Mouse (Mus musculus) thymus, postnatal 25 days (tissue): Measurements from ENCODE around the gene Nudcd2.
"Not testable (repeated sequence)": the region's sequence is repeated elsewhere in the genome, so short reads cannot be mapped to it uniquely, and the experiment has no call there.

ENCODE experiments used
- DNase-seq: peaks from one replicate; pipeline ENCODE4 v3.0.0; 2022

The Nudcd2 gene

DNA sequence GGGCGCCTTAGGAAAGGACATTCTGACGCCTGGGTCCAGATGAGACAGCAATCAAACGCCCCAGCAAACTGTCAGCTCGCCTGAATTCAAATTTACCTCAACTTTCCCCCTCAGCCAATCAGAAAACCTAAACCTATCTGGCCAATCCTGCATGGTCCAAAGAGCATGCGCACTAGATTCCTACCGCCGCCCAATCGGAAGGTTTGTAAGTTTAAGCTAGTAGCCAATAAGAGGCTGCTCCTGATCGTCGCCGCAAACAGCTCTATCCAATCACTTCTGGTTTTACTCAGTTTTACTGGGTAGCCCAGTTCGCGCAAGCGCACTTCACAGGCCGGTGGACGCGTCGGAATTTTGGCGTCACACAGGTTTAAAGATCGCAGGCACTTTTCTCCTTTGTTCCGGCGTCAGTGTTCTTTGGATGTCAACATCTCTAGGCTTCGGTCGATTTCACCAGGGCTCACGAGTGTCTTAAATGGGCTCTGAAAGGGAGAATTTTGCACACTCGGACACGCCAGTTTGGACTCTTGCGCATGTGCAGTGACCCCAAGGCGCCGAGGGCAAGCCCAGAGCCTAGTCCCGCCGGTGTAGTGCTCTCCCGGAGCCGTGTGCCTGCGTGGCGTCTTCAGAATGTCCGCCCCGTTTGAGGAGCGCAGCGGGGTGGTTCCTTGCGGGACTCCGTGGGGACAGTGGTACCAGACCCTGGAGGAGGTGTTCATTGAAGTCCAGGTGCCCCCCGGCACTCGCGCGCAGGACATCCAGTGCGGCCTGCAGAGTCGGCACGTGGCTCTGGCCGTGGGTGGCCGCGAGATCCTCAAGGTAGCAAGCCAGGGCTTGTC is at the start of gene Nudcd2, which contains the start of gene Hmmr:
Gene Nudcd2 (plus strand): TSS at position 329 of the 836 bp plus-strand sequence.
Gene Hmmr (minus strand): TSS at position 84 of the 836 bp plus-strand sequence.
- peak; percentile 91 for DNase-seq

DNA sequence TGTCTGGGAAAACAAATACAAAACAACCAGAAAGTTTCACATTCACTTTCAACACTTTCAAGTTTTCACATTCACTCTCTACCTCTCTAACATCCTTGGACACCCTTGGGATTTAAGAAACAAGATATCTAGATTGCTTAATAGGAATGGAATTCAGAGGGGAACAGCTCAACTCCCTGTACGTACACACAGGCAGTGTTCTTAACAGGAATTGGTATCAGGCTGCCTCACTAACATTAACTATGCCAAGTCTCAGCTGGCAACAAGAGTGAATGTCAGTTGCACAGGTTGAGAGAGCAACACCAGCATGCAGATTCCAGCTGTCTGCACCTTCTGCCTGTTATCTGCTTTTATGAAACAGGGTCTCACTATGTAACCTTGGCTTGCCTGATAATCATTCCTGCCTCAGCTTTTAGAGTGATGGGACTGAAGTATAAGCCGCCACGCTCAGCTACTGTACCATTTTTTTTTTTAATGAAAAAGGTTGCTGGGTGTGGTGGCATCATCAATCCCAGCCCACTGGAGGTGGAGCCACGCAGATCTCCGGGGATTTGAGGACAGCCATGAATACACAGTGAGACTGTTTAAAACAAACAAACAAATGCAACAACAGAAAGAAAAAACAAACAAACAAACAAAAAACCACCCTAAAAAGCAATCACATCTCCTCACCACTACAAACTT is 42.9 kb upstream of the Nudcd2 start:
- no peak for DNase-seq

DNA sequence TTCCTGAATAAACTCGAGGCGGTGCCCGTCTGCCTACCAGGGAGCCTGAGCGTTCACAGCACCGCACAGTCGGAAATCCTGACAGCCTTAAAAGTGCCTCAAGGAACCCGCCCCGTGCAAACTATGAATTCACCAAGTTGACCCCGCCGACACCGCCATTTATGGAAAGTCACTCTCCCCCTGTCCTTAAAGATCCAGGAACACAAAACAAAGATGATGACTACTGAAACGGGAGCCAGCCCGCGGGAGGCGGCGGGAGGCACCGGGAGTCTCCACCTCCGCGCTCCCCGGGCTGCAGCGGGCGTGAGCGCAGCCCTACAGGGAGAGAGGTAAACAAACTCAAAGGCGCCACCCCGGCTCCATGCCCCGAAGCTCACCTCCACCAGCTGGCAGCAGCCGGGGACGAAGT is 41.4 kb upstream of the Nudcd2 start:
- DNase-seq = no peak

DNA sequence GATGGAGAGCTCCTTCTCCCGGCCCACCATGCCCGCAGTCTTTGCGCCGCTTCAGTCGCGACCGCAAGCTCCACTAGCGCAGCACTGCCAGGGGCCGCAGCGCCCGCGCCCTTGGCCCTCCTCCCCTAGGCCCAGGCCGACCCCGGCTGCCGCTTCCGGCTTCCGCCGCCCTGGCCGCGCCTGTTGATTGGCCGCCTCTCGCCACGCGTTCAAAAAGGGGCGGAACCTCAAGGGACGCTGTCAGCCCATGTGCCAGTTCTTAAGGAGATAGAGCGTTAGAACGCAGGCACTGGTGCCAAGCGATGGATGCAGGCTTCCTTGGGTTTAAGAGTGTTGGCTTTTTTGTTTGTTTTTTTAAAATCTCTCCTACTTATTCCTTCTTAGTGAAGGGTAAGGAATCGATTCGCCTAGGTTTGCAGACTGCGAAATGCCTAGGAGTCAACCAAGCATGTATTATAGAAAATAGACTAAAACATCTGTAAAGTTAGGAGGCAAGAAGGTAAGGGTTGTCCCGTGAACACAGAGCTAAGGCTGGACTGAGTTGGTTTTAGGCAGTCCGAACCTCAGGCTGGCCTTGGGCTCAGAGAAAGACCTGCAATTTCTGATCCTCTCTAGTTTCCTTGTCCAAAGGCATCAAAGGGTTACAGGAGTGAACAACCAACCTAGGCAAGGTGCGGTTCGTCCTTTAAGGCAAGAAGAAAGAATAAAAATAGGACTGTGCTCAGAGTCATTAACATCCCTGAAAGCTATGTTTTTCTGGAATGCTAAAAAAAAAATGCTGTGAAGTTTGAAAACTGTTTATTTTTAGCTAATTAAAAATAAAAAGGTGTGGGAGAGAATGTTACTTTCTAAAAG is 40.7 kb upstream of the Nudcd2 start:
- peak; percentile 96 for DNase-seq

DNA sequence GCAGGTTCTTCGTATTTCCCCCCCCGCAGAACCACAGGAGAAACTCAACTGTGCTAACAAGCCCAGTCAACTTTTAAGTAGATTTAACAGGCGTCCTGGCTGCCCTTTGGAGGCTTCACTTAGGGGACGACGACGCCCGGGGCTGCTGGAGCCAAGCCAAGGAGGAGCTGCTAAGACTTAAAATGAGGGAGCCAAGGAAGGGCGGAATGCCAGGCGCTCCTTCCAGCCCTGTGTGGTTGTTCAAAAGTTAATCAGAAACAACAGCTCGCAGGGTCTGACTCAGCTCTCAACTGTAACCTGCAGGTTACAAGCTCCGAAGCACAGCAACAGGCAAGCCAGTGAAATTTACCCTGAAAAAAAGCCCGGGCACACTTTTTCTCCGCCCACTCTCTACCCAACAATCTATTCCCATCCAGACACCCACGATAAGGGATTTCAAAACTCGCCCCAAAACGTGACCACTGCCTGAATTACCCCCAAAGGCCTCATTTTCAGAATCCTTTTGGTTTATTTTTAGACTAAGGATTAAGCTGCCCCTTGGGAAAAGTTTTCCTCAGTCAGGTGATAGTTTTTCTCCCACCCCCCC is 40.0 kb upstream of the Nudcd2 start:
- DNase-seq = peak; percentile 52

DNA sequence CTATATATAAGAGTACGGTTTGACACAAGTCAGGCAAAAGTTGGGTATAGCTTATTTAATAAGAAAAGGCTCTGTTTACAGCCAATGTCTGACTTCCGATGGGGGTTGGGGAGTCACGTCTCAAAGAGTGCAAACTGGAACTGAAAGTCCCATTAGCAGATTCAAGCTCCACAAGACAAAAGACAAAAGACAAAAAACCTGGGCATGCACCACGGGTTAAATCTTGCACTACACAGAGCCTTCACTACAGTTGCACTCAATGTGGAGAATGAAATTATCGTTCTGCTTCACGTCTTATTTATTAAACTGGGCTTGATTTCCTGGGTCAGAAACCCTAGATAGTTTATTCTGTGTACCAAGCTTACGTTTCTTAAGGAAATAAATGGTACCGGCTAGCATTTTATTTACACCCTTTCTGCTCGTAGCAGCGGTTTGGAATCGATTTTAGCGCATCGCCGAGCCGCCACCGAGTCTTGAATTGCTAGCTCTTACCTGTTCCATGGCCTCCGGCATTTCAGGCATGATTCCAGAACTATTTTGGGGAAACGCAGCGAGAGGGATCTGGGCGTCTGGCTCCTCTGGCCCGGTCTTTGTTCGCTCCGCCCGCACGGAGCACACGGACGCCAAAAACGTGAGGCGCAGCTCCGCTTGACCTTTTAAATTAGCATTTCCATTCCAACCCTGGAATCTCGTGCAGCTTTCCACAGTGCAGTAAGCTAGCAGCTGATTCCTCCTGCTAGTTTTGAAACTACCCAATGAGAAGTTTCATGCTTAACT is 39.0 kb upstream of the Nudcd2 start:
- DNase-seq = peak; percentile 69

DNA sequence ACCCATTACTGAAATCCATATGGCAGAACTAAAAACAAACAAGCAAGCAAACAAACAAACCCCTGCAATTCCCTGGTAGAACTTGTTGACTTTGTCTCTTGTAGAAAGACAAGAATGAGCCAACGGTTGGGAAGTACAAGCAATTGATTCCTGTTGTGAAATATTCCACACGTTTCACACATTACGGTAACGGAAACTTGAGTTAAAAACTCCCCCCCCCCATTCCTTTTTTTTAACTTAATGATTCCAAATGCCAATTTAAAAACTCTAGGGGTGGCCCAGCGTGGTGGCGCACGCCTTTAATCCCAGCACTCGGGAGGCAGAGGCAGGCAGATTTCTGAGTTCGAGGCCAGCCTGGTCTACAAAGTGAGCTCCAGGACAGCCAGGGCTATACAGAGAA is 38.4 kb upstream of the Nudcd2 start, which contains the start of gene Mat2b:
Gene Mat2b (minus strand): TSS at position 101 of the 400 bp plus-strand sequence.
- no peak for DNase-seq

DNA sequence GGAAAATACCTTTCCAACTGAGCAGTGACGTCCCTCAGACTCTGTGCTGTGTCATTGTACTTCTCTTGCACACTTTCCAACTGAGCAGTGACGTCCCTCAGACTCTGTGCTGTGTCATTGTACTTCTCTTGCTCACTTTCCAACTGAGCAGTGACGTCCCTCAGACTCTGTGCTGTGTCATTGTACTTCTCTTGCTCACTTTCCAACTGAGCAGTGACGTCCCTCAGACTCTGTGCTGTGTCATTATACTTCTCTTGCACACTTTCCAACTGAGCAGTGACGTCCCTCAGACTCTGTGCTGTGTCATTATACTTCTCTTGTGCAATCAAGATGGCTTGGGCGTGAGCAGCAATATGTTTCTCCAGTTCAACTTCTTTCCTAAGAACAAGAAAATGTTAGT is 23.6 kb upstream of the Nudcd2 start:
- not testable (repeated sequence) for DNase-seq

DNA sequence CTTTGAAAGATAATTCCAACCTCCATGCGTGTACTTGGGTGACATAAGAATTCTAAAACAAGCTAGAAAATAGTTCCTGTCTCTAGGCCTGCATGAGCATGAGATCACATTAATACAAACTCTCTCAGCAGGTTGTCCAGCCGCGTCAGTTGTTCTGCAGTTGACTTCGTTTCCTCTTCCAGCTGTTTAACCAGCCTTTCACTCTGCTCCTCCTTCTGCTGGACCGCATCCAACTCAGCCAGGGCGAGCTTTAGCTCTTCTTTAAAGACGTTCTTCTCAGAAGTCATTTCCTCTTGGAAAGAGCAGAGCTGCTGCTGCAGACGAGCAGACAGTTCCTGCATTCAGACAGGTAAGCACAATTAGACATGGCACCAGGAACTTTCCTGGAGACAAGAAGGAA is 19.6 kb upstream of the Nudcd2 start:
- no peak for DNase-seq

DNA sequence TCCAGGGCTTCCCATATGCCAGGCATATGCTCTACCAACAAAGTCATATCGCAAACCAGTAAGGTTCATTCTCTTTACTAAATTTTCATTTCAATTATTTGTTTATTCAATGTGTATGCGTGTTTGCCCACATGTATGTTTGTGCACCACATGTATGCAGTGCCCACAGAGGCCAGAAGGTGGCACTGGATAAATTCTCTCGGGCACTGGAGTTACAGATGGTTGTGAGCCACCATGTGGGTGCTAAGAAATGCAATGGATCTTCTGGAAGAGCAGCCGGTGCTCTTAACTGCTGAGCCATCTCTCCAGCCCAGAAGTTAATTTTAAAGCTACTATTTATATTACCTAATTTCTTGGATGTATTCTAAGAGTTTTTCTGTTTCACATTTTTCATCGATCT is 17.9 kb upstream of the Nudcd2 start:
- no peak for DNase-seq

DNA sequence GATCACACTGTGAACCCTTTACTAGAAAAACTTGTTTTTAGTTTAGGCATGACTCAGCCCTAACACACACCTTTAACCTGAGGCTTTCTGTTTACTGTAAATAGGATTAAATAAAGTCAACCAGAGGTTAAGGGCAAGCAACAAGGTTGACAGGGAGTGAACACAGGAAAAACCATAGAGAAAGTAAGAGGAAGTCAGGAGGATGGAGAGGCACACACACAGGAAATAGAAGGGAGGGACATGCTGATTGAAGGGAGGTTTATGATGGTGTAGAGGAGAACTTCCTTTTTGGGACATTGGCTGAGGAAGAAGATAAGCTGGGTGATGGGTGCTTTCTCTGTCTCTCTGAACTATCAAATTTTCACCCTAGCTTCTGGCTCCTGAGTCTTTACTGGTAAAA is 15.1 kb upstream of the Nudcd2 start:
- DNase-seq = no peak

DNA sequence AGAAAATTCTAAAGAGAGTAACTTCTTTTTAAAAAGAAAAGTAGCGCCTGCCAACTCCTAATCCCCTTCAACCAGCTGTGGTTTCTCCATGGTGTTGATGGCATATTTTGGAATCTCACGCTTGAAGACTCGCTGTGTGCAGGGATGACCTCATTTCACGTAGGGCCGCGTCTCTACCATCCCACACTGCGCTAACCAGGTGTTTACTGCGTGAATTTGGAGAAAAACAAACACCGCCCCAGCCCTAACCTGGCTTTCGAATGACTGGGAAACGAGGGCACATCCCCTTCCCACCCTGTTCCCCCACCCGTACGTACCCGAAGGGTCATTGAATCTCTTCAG is 499 bp upstream of the Nudcd2 start:
- no peak for DNase-seq

DNA sequence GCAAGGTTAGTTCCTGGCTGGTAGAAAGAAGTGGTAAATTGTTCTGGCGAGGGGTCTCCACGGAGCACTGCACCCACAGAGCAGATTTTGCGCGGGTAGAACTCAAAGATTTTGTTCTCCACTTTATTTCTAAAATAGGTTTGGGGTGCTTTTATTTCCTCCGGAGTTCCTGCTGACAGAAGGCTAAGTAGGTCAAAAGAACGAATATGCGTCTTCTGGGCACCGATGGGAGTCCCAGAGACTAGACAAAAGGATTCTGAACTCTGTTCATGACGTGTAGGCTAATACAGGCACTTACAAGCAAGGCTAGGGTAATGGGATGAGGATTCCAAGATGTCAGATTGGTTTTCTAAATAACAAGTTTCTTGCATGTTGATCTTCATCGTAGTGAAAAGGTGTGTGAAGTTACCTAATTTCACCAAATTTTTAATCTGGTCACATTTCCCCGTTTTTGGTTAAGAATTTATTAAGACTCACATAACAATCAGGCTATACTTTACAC is 835 bp downstream of the Nudcd2 start:
- DNase-seq = no peak

DNA sequence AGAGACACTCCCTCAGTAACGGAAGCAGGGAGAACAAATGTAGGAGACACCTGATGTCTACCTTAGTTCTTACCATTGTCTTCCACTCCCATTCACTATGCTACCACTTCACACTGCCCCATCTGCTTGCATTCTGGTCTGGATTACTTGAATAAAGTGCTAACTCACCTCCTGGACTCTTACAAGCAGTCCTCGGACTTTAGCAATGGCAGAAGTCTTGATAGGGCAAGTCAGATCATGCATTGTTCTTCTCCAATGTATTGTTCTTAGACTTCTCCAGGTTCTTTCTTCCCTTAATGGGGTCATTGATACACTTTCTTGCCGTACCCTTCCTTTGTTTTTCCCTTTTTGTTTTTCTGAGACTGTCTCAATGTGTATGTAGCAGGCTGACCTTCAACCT is 3.9 kb downstream of the Nudcd2 start:
- no peak for DNase-seq

DNA sequence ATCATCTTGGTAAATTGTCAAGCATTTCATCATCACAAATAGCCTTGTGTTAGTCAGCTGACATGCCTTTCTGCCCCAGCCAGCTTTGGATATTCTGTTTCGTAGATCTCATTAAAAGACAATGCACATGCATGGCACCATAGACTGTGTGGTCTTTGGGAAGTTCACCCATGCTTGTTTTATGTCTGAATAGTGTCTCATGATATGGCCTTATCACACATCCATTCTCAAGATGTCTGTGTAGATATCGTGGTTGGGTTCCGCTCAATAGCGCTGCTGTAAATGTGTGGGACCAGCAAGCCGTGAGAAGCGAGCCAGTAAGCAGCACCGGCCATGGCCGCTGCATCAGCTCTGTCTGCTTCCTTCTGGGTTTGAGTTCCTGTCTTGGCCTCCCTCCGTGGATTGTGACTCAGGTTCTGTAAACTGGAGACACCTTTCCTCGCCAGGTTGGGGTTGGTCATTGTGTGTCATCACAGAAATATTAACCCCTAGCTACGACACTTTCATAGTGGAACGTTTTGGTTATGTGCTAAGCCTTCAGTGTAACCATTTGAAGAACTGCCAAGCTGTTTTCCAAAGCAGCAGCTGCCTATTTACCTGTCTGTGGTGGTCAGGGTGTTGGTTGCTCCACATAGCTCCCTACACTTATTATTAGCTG is 8.3 kb downstream of the Nudcd2 start:
- DNase-seq = no peak

DNA sequence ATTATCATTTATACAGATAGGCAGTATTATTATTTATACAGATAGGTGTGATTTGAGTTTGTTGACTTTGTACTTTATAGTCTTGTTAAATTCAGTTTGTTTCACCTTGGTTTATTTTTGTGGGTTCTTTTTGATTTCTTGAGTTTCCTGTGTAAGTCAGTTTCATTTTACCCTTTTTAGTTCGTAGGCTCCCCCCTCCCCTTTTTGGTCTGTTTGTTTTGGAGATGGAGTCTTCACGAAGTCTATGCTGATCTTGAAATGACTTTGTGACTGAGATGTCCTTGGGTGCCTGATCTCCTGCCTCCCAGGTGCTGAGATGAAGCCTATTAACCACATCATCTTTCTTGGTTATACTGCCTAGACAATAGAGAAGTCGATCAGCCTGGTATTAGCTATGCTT is 10.9 kb downstream of the Nudcd2 start:
- DNase-seq = no peak

DNA sequence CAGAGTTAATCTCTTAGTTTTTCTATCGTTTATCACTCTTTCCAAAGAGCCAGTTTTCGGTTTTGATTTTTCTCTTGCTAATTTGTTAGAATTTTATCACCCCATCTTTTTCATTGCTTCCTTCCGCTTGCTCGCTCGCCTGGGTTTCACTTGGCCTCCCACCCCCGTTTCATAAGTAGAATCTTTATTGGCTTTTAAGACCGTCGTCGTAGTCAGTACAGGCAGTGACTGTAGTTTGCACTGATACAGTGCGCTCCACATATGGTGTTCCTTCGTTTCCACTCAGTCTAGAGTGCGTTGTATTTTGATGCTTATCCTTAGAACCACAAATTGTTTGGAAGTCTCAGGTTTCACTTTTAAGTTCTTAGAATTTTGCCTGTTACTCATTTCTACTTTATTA is 12.9 kb downstream of the Nudcd2 start:
- no peak for DNase-seq

DNA sequence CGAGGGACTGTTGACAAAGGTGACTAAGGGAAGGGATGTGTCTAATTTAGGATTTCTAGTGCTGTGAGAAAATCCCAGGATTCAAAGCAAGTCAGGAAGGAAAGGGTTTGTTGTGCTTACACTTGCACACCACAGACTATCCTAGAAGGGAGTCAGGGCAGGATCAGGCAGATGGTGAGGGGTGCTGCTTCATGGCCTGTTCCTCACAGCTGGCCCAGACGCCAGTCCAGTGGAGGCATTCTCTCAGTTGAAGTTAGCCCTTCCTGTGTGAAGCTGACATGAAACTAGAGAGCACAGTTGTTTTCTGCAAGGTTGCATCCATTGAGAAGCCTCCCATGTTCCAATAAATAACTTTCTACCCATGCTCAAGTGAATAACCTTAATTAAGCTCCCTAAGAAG is 14.2 kb downstream of the Nudcd2 start:
- DNase-seq = no peak

DNA sequence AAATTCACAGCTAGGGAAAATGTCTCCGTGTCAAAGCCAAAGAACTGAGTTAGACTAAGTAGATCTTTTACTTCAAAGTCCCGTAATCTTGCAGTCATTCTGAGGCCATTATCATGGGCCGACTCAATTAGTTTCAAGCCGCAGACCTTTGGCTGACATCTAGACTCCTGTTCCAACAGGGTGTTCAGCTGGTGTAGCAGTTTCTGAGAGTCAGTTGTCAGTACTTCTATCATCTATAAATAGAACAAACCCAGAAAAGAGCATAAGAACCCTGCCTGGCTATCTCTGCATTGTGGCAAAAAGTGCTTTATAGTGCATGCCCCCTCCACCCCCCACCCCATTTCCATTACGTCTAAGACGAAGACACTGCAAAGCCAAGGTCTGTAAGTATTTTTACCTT is 20.4 kb downstream of the Nudcd2 start:
- DNase-seq = no peak

DNA sequence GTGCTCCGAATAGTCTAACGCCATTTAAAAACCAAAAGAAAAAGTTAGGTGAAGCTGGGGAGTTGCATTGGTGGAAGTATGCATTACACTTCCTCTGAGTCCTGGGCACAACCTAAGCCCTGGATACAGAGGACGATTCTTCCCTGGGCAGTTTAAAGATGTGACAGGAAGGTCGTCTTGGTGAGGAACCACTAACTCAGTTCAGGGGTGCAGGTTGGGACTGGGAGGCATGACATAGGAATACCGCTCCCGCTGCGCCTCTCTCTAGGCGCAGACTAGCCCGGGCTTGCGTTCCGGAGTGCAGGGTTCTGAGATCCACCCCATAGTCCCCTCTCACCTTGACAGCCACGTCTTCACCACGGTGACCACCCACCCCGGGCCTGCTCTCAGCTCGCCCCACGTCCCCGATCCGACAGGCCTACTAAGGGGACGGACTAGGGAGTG is 21.2 kb downstream of the Nudcd2 start:
- DNase-seq = no peak

DNA sequence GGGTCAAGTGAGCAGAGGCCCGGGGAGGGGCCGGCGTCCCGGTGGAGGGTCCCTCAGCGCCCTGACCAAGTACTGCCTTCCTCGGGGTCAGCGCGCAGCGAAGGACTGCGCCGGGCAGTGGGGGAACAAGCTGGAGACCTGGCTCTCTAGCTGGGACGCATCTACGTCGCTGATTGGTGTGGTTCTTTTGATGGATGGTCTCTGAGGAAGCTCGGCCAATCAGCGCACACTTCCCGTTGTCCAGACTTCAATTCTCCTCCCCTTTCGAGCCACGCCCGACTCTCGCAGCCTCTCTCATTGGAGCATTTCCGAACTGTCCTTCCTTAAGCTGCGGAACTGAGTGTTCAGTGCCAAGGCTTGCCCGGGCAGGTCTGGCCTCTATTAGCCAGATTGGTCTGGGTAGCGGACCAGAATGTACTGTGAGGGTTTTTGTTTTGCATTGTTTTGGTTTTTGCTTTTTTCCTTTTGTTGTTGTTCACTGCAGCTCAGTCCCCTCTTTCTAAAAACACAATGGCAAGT is 21.7 kb downstream of the Nudcd2 start, which contains the start of gene Ccng1:
Gene Ccng1 (minus strand): TSS at position 203 of the 519 bp plus-strand sequence.
- DNase-seq = peak; percentile 85
